Mouse (Mus musculus): ENCODE data around the gene Rubcn. TPM values are rescaled to one million over a fixed set of nuclear protein-coding genes. Genes with fewer than 3 reads are reported as not detected.

Gene Rubcn
- total RNA-seq, 2 experiments from 2014 or later = 60.7 to 72.2 TPM

GRCm38 (mm10) chr16:32824061-32824460 is 53.5 kb downstream of the Rubcn start:
- intact Hi-C loops (cut with DNase I) = no loop called here
- DNase-seq (ENCODE audit: low spot score in 2 of 2) = no peak

DNA sequence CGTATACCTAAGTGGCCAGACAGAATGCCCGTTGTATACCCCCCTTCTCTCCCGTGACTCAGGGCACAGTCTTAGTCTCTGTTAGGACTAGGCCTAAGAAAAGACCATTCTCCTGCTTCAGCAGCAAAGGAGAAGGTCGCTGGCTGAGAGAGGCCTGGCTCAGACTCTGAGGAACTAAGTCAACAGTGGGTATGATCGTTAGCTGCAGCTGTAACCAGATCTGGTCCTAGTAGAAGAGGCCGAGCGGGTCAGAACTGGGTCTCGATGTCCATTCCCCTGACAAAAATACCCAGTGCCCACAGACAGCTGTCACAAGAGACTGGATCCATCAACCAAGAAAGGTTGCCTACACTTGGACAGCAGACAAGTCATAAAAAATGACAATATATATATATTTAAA is 54.1 kb downstream of the Rubcn start:
- DNase-seq (ENCODE audit: low spot score in 2 of 2) = no peak
- intact Hi-C loops (cut with DNase I) = no loop called here

DNA sequence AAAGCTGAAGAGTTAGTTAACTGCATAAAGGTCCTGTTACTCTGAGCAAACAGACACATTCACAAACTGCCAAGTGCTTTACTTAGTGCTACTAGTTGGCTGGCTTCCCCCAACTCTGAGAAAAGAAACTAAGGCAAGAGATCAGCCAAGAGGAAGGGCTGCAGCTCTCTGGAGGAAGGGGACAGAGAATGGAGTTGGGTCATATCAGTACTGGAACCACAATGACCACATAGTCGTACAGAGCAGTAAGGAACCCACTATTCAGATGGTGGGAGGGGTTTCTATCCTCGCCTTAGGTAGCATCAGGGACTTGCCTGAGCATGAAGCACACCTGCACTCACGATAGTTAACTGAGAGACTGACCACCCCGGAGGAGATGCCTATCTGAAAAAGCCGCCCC is 54.7 kb downstream of the Rubcn start:
- no peak for DNase-seq (ENCODE audit: low spot score in 2 of 2)
- intact Hi-C loops (cut with DNase I) = no loop called here

DNA sequence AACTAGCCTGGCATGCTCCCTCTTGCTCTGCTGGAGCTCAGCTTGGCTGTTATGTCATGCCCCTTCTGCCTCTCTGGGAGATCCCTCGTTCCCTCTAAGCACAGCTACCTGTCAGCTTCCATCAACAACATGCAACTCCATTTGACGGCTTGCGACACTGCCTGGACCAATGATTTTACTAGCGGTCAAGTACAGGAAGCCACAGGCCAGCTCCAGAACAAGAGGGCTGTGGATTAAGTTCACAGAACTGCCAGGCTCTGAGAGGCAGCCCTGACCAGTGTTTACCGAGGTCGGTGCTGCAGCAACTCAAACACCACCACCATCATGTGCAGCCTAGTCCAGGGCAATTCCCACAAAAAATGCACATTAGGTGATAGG is 55.1 kb downstream of the Rubcn start:
- intact Hi-C loops (cut with DNase I) = no loop called here

GRCm38 (mm10) chr16:32821772-32822449 is 55.7 kb downstream of the Rubcn start:
- no peak for DNase-seq (ENCODE audit: low spot score in 2 of 2)
- intact Hi-C loops (cut with DNase I) = no loop called here

More for the DNA sequence above, 55.1 kb downstream of the Rubcn start:
- DNase-seq (ENCODE audit: low spot score in 2 of 2) = no peak

DNA sequence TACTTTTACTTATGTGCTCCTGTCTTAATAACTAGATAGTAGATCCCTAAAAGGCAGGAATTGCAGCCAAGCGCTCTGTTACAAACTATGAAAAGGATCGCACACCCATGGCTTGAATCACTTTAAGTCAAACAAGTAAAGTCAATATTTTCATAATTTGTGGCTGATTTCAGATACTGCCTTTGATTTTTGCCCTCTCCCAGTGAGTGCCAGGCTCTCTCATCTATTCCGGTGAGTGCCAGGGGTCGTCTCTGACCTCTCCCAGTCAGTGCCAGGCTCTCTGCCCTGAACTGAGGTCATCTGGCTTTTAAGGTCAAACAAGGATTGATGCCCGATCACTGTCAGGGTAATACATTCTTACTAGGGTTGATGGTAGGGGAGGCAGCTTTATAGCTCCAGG is 59.1 kb downstream of the Rubcn start:
- no peak for DNase-seq (ENCODE audit: low spot score in 2 of 2)
- intact Hi-C loops (cut with DNase I) = no loop called here

- DNase-seq (ENCODE audit: low spot score in 2 of 2) = no peak
- intact Hi-C loops (cut with DNase I) = no loop called here
Observed at GRCm38 (mm10) chr16:32818036-32818435, 59.5 kb downstream of the Rubcn start.

- intact Hi-C loops (cut with DNase I) = no loop called here
- no peak for DNase-seq (ENCODE audit: low spot score in 2 of 2)
Observed at GRCm38 (mm10) chr16:32815160-32815605, 62.4 kb downstream of the Rubcn start.

GRCm38 (mm10) chr16:32814539-32814938 is 63.0 kb downstream of the Rubcn start:
- intact Hi-C loops (cut with DNase I) = loop anchor here (5.0 kb wide), 2 partner anchors 63 to 193 kb away; partner anchors contain the start of genes Fyttd1 and Rubcn
- DNase-seq (ENCODE audit: low spot score in 2 of 2) = peak; percentile 22 to 29

DNA sequence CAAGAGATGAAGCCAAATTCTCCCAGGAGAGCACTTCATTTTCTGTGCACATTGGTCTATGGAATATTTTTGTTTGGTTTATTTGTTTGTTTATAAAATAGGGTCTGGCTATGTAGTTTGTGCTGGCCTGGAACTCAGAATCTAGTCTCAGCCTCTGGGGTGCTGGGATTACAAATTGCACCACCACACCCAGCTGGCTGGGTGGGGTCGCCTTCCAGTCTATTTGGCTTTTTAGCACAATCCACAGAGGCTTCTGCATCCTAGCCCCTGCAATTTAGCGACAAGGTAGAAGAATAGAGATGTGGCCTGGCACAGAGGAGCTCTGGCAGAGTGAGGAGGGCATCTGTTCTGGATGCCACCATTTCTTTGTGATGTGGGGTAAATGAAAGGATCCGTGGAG is 63.8 kb downstream of the Rubcn start:
- intact Hi-C loops (cut with DNase I) = loop anchor here (5.0 kb wide), 2 partner anchors 64 to 194 kb away; partner anchors contain the start of genes Fyttd1 and Rubcn
- DNase-seq (ENCODE audit: low spot score in 2 of 2) = no peak

GRCm38 (mm10) chr16:32813362-32813761 is 64.2 kb downstream of the Rubcn start:
- DNase-seq (ENCODE audit: low spot score in 2 of 2) = no peak
- intact Hi-C loops (cut with DNase I) = loop anchor here (5.0 kb wide), 2 partner anchors 64 to 194 kb away; partner anchors contain the start of genes Fyttd1 and Rubcn

GRCm38 (mm10) chr16:32812888-32813361 is 64.6 kb downstream of the Rubcn start:
- peak; percentile 69 to 80 for DNase-seq (ENCODE audit: low spot score in 2 of 2)
- intact Hi-C loops (cut with DNase I) = loop anchor here (5.0 kb wide), 2 partner anchors 64 to 194 kb away; partner anchors contain the start of genes Fyttd1 and Rubcn

GRCm38 (mm10) chr16:32810321-32810720 is 67.2 kb downstream of the Rubcn start, which contains the start of gene Smbd1:
TSS of gene Smbd1 (minus strand) at chr16:32810477.
- intact Hi-C loops (cut with DNase I) = loop anchor here (5.0 kb wide), 2 partner anchors 67 to 197 kb away; partner anchors contain the start of genes Fyttd1 and Rubcn

GRCm38 (mm10) chr16:32807408-32808185 is 70.0 kb downstream of the Rubcn start:
- intact Hi-C loops (cut with DNase I) = no loop called here

More at GRCm38 (mm10) chr16:32810321-32810720, 67.2 kb downstream of the Rubcn start, which contains the start of gene Smbd1:
- DNase-seq (ENCODE audit: low spot score in 2 of 2) = no peak

DNA sequence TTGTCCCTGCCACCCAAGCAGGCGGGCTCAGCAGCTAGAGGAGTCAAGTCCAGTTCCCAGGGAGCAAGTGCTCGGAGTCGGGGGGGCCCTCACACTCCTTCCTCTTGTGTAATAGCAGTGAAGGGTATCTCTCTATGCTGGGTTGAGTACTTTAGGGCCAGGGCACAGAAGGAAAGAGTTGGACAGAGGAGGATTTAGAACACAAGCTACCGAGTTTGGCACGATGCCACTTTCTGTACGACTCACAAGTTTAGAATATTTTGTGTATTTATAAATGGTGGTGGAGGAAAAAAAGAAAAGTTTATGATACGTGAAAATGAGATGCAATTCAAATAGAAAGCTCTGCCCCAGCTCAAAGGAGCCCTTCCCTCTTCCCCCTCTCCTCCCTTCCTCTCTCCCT is 72.4 kb downstream of the Rubcn start:
- DNase-seq (ENCODE audit: low spot score in 2 of 2) = no peak
- intact Hi-C loops (cut with DNase I) = no loop called here

More at GRCm38 (mm10) chr16:32807408-32808185, 70.0 kb downstream of the Rubcn start:
- DNase-seq (ENCODE audit: low spot score in 2 of 2) = no peak

GRCm38 (mm10) chr16:32803901-32804300 is 73.7 kb downstream of the Rubcn start:
- no peak for DNase-seq (ENCODE audit: low spot score in 2 of 2)
- intact Hi-C loops (cut with DNase I) = no loop called here

- intact Hi-C loops (cut with DNase I) = no loop called here
- peak; percentile 19 to 32 for DNase-seq (ENCODE audit: low spot score in 2 of 2)
Observed at GRCm38 (mm10) chr16:32803252-32803853, 74.2 kb downstream of the Rubcn start.

GRCm38 (mm10) chr16:32797426-32797689 is 80.2 kb downstream of the Rubcn start, which contains the start of gene Muc20:
TSS of gene Muc20 (minus strand) at chr16:32797435.
- intact Hi-C loops (cut with DNase I) = no loop called here

GRCm38 (mm10) chr16:32796676-32797425 is 80.7 kb downstream of the Rubcn start:
- intact Hi-C loops (cut with DNase I) = no loop called here
- DNase-seq (ENCODE audit: low spot score in 2 of 2) = no peak

More at GRCm38 (mm10) chr16:32797426-32797689, 80.2 kb downstream of the Rubcn start, which contains the start of gene Muc20:
- no peak for DNase-seq (ENCODE audit: low spot score in 2 of 2)
